In genomic region chr4:133298516-133299365, GRCm38 (mm10) we compare ENCODE assay signal across 8 mouse cellular contexts. TPM values are rescaled to one million over a fixed set of nuclear protein-coding genes. Genes with fewer than 3 reads are reported as not detected.
DNase-seq lines count a peak whose midpoint lies in the region; ATAC-seq and TF ChIP-seq lines count a peak whose summit lies in the region.

No protein-coding gene starts in this region.

- no peaks in the 10 kb centered on the region for H3K9me3 ChIP-seq in intestine, embryonic 14.5 days (ENCODE audit: control insufficient read depth, low read length)
- H3K9me3 ChIP-seq in intestine, postnatal 0 days (ENCODE audit: control insufficient read depth), result no peaks in the 10 kb centered on the region
- no peaks in the 10 kb centered on the region for H3K9me3 ChIP-seq in intestine, embryonic 16.5 days (ENCODE audit: control insufficient read depth, low read length)
- H3K9me3 ChIP-seq in neural tube, embryonic 15.5 days (replicated peaks), result no peaks in the 10 kb centered on the region
- no peaks in the 10 kb centered on the region for H3K9me3 ChIP-seq in kidney, embryonic 14.5 days (ENCODE audit: control insufficient read depth, low read length)

- TF ChIP-seq CTCF in intestine, postnatal 0 days (IDR thresholded peaks at IDR 0.05; ENCODE audit: low read depth), result no peak

- 0 out of 2 replicates have a peak overlapping the region, but pooled peaks have one; percentile 3 for H3K27ac ChIP-seq in intestine, embryonic 14.5 days (ENCODE audit: low read depth)
- H3K27ac ChIP-seq in intestine, postnatal 0 days (ENCODE audit: low read depth, low read length), result no peak overlapping the region
- peak overlapping the region; percentile 57 for H3K27ac ChIP-seq in intestine, embryonic 16.5 days (ENCODE audit: low read length)
- peak overlapping the region; percentile 77 for H3K27ac ChIP-seq in neural tube, embryonic 15.5 days (replicated peaks)
- no peak overlapping the region for H3K27ac ChIP-seq in kidney, embryonic 14.5 days (ENCODE audit: low read depth, low read length)

- ATAC-seq in intestine, embryonic 14.5 days (replicated peaks; ENCODE audit: low FRiP score, low TSS enrichment, low read depth), result no peak
- no peak for ATAC-seq in intestine, postnatal 0 days
- ATAC-seq in intestine, embryonic 16.5 days, result no peak
- peak; percentile 32; the same call in 1 of the 2 replicates for ATAC-seq in neural tube, embryonic 15.5 days (ENCODE audit: low FRiP score)
- ATAC-seq in erythroid progenitor cell, adult 5-6 weeks (replicated peaks; ENCODE audit: low FRiP score, poor library complexity, severe bottlenecking), result no peak
- ATAC-seq in kidney, embryonic 14.5 days (ENCODE audit: low FRiP score, low TSS enrichment), result no peak

- H3K36me3 ChIP-seq in intestine, embryonic 14.5 days (ENCODE audit: control insufficient read depth, insufficient read depth, low read length), result peaks cover 61% of the 10 kb centered on the region
- H3K36me3 ChIP-seq in intestine, postnatal 0 days (ENCODE audit: control insufficient read depth, insufficient read depth), result peaks cover 66% of the 10 kb centered on the region
- H3K36me3 ChIP-seq in intestine, embryonic 16.5 days (ENCODE audit: control insufficient read depth, insufficient read depth, low read length), result peaks cover 12% of the 10 kb centered on the region; the same call in 1 of the 2 replicates
- peaks cover 37% of the 10 kb centered on the region for H3K36me3 ChIP-seq in neural tube, embryonic 15.5 days
- H3K36me3 ChIP-seq in kidney, embryonic 14.5 days (ENCODE audit: control insufficient read depth, insufficient read depth, low read length), result peaks cover 39% of the 10 kb centered on the region

- H3K4me3 ChIP-seq in intestine, embryonic 14.5 days (ENCODE audit: low read depth, low read length), result no peak overlapping the region
- H3K4me3 ChIP-seq in intestine, postnatal 0 days (ENCODE audit: low read depth, low read length), result no peak overlapping the region
- no peak overlapping the region for H3K4me3 ChIP-seq in intestine, embryonic 16.5 days (ENCODE audit: low read length)
- no peak overlapping the region for H3K4me3 ChIP-seq in neural tube, embryonic 15.5 days (replicated peaks)
- H3K4me3 ChIP-seq in kidney, embryonic 14.5 days (ENCODE audit: low read length), result no peak overlapping the region

- peaks cover 18% of the 10 kb centered on the region; the same call in 1 of the 2 replicates for H3K4me1 ChIP-seq in intestine, embryonic 14.5 days (replicated peaks; ENCODE audit: control insufficient read depth, insufficient read depth, low read length)
- no peaks in the 10 kb centered on the region for H3K4me1 ChIP-seq in intestine, postnatal 0 days (replicated peaks; ENCODE audit: control insufficient read depth, insufficient read depth, low read length)
- peaks cover 7% of the 10 kb centered on the region for H3K4me1 ChIP-seq in intestine, embryonic 16.5 days (ENCODE audit: control insufficient read depth, insufficient read depth, low read length)
- H3K4me1 ChIP-seq in neural tube, embryonic 15.5 days, result peaks cover 27% of the 10 kb centered on the region
- peaks cover 11% of the 10 kb centered on the region for H3K4me1 ChIP-seq in kidney, embryonic 14.5 days (ENCODE audit: control insufficient read depth, insufficient read depth, low read length)

- H3K27me3 ChIP-seq in intestine, embryonic 14.5 days (replicated peaks; ENCODE audit: control insufficient read depth, insufficient read depth, low read length), result no peaks in the 10 kb centered on the region
- H3K27me3 ChIP-seq in intestine, postnatal 0 days (replicated peaks; ENCODE audit: control insufficient read depth, insufficient read depth, low read length), result no peaks in the 10 kb centered on the region
- no peaks in the 10 kb centered on the region for H3K27me3 ChIP-seq in intestine, embryonic 16.5 days (replicated peaks; ENCODE audit: control insufficient read depth, insufficient read depth, low read length)
- H3K27me3 ChIP-seq in neural tube, embryonic 15.5 days (replicated peaks), result no peaks in the 10 kb centered on the region; the same call in 1 of the 2 replicates
- H3K27me3 ChIP-seq in kidney, embryonic 14.5 days (ENCODE audit: control insufficient read depth, insufficient read depth, low read length), result no peaks in the 10 kb centered on the region

- 40% methylated on average over 12 of the region's 12 CpGs for WGBS in intestine, embryonic 14.5 days
- WGBS in intestine, postnatal 0 days, result 65% methylated on average over 12 of the region's 12 CpGs
- 52% methylated on average over 12 of the region's 12 CpGs for WGBS in intestine, embryonic 16.5 days
- WGBS in neural tube, embryonic 15.5 days, result 33% methylated on average over 12 of the region's 12 CpGs
- 37% methylated on average over 12 of the region's 12 CpGs for WGBS in kidney, embryonic 14.5 days

- no peak overlapping the region for H3K9ac ChIP-seq in intestine, embryonic 14.5 days (ENCODE audit: low read length)
- H3K9ac ChIP-seq in intestine, postnatal 0 days (ENCODE audit: low read depth, low read length), result no peak overlapping the region
- H3K9ac ChIP-seq in intestine, embryonic 16.5 days (ENCODE audit: low read depth, low read length), result 0 out of 2 replicates have a peak overlapping the region, but pooled peaks have one; percentile 16
- H3K9ac ChIP-seq in neural tube, embryonic 15.5 days (replicated peaks), result peak overlapping the region; percentile 32; the same call in 1 of the 2 replicates
- H3K9ac ChIP-seq in kidney, embryonic 14.5 days (ENCODE audit: low read depth, low read length), result no peak overlapping the region

- no peak for DNase-seq in intestine, embryonic 14.5 days (ENCODE audit: low spot score)
- peak; percentile 62 for DNase-seq in adrenal gland, postnatal 14 days
- DNase-seq in fat pad, adult 2 months (ENCODE audit: extremely low read depth, low read depth, low spot score), result peak; percentile 91

- H3K4me2 ChIP-seq in intestine, embryonic 14.5 days (ENCODE audit: low read length), result no peak overlapping the region
- no peak overlapping the region for H3K4me2 ChIP-seq in intestine, postnatal 0 days (replicated peaks; ENCODE audit: low read depth)
- no peak overlapping the region for H3K4me2 ChIP-seq in intestine, embryonic 16.5 days (ENCODE audit: low read depth, low read length)
- H3K4me2 ChIP-seq in neural tube, embryonic 15.5 days, result no peak overlapping the region
- no peak overlapping the region for H3K4me2 ChIP-seq in kidney, embryonic 14.5 days (replicated peaks; ENCODE audit: low read depth, low read length)

RNA-seq across cellular contexts. Expression of gene Tmem222, which starts 21.1 kb away (rescaled TPM):
- polyA plus RNA-seq in intestine, embryonic 14.5 days (2014; fragmentation: Nextera tagmentation; extraction: Ambion mirVana), result 84.6 and 89.7 TPM in 2 replicates
- 52.1 and 52.8 TPM in 2 replicates for polyA plus RNA-seq in intestine, postnatal 0 days (2015; fragmentation: Nextera tagmentation; extraction: Ambion mirVana)
- 48.7 and 55.0 TPM in 2 replicates for total RNA-seq in adrenal gland, postnatal 14 days (2021)
- 69.8 and 75.7 TPM in 2 replicates for polyA plus RNA-seq in intestine, embryonic 16.5 days (2015; fragmentation: Nextera tagmentation; extraction: Ambion mirVana)
- 115 and 117 TPM in 2 replicates for polyA plus RNA-seq in neural tube, embryonic 15.5 days (2015; fragmentation: Nextera tagmentation; extraction: Ambion mirVana)
- 5.0 and 10.1 TPM in 2 replicates for total RNA-seq in erythroid progenitor cell, adult 5-6 weeks (2015; ENCODE audit: low replicate concordance)
- 9.8 and 11.3 TPM in 2 replicates for total RNA-seq in erythroid progenitor cell, adult 5-6 weeks (2017; ENCODE audit: low replicate concordance)
- 74.9 and 87.9 TPM in 2 replicates for polyA plus RNA-seq in kidney, embryonic 14.5 days (2014; fragmentation: Nextera tagmentation; extraction: Ambion mirVana)

RNA-seq across cellular contexts. Expression of gene Sytl1, which starts 35.8 kb away (rescaled TPM):
- polyA plus RNA-seq in intestine, embryonic 14.5 days (2014; fragmentation: Nextera tagmentation; extraction: Ambion mirVana), result 1.5 and 2.2 TPM in 2 replicates
- 1.6 and 1.8 TPM in 2 replicates for polyA plus RNA-seq in intestine, postnatal 0 days (2015; fragmentation: Nextera tagmentation; extraction: Ambion mirVana)
- 5.3 and 6.2 TPM in 2 replicates for total RNA-seq in adrenal gland, postnatal 14 days (2021)
- polyA plus RNA-seq in intestine, embryonic 16.5 days (2015; fragmentation: Nextera tagmentation; extraction: Ambion mirVana), result 3.0 and 4.0 TPM in 2 replicates
- 0.20 and 6.0 TPM in 2 replicates for polyA plus RNA-seq in neural tube, embryonic 15.5 days (2015; fragmentation: Nextera tagmentation; extraction: Ambion mirVana)
- total RNA-seq in erythroid progenitor cell, adult 5-6 weeks (2015; ENCODE audit: low replicate concordance), result 0.84 TPM in 1 of 2 replicates, not detected in the other
- total RNA-seq in erythroid progenitor cell, adult 5-6 weeks (2017; ENCODE audit: low replicate concordance), result 1.8 TPM in 1 of 2 replicates, not detected in the other
- 0.70 and 1.1 TPM in 2 replicates for polyA plus RNA-seq in kidney, embryonic 14.5 days (2014; fragmentation: Nextera tagmentation; extraction: Ambion mirVana)

RNA-seq across cellular contexts. Expression of gene Wdtc1, which starts 54.5 kb away (rescaled TPM):
- 16.7 and 18.2 TPM in 2 replicates for polyA plus RNA-seq in intestine, embryonic 14.5 days (2014; fragmentation: Nextera tagmentation; extraction: Ambion mirVana)
- 7.2 and 8.2 TPM in 2 replicates for polyA plus RNA-seq in intestine, postnatal 0 days (2015; fragmentation: Nextera tagmentation; extraction: Ambion mirVana)
- total RNA-seq in adrenal gland, postnatal 14 days (2021), result 53.3 and 55.1 TPM in 2 replicates
- polyA plus RNA-seq in intestine, embryonic 16.5 days (2015; fragmentation: Nextera tagmentation; extraction: Ambion mirVana), result 11.4 and 12.8 TPM in 2 replicates
- polyA plus RNA-seq in neural tube, embryonic 15.5 days (2015; fragmentation: Nextera tagmentation; extraction: Ambion mirVana), result 19.3 and 19.6 TPM in 2 replicates
- total RNA-seq in erythroid progenitor cell, adult 5-6 weeks (2015; ENCODE audit: low replicate concordance), result 16.2 and 28.5 TPM in 2 replicates
- total RNA-seq in erythroid progenitor cell, adult 5-6 weeks (2017; ENCODE audit: low replicate concordance), result 9.0 and 10.1 TPM in 2 replicates
- polyA plus RNA-seq in kidney, embryonic 14.5 days (2014; fragmentation: Nextera tagmentation; extraction: Ambion mirVana), result 10.0 and 16.0 TPM in 2 replicates

RNA-seq across cellular contexts. Expression of gene Map3k6, which starts 58.1 kb away (rescaled TPM):
- polyA plus RNA-seq in intestine, embryonic 14.5 days (2014; fragmentation: Nextera tagmentation; extraction: Ambion mirVana), result 2.8 and 3.2 TPM in 2 replicates
- polyA plus RNA-seq in intestine, postnatal 0 days (2015; fragmentation: Nextera tagmentation; extraction: Ambion mirVana), result 1.8 TPM in 2 replicates
- total RNA-seq in adrenal gland, postnatal 14 days (2021), result 35.3 and 61.4 TPM in 2 replicates
- 2.4 and 2.8 TPM in 2 replicates for polyA plus RNA-seq in intestine, embryonic 16.5 days (2015; fragmentation: Nextera tagmentation; extraction: Ambion mirVana)
- polyA plus RNA-seq in neural tube, embryonic 15.5 days (2015; fragmentation: Nextera tagmentation; extraction: Ambion mirVana), result 3.0 and 4.0 TPM in 2 replicates
- total RNA-seq in erythroid progenitor cell, adult 5-6 weeks (2015; ENCODE audit: low replicate concordance), result 4.2 TPM in 1 of 2 replicates, not detected in the other
- 8.1 TPM in 1 of 2 replicates, not detected in the other for total RNA-seq in erythroid progenitor cell, adult 5-6 weeks (2017; ENCODE audit: low replicate concordance)
- polyA plus RNA-seq in kidney, embryonic 14.5 days (2014; fragmentation: Nextera tagmentation; extraction: Ambion mirVana), result 2.8 and 4.1 TPM in 2 replicates

Comparison
In these comparisons a context has a peak if more than half of its experiments do, and no peak if none do; other contexts are left out.
1. H3K27ac ChIP-seq: peak in intestine, embryonic 14.5 days (single experiment), intestine, embryonic 16.5 days (single experiment) and neural tube, embryonic 15.5 days (single experiment); none in intestine, postnatal 0 days (single experiment) and kidney, embryonic 14.5 days (single experiment).
2. H3K9ac ChIP-seq: peak in intestine, embryonic 16.5 days (single experiment) and neural tube, embryonic 15.5 days (single experiment); none in intestine, embryonic 14.5 days (single experiment), intestine, postnatal 0 days (single experiment) and kidney, embryonic 14.5 days (single experiment).